In genomic region chr9:7836905-7837805, GRCm38 (mm10) we compare ENCODE assay signal across 8 mouse cellular contexts. TPM values are rescaled to one million over a fixed set of nuclear protein-coding genes. Genes with fewer than 3 reads are reported as not detected.
A peak's percentile ranks its signal among the peaks of the same experiment; 100 is the strongest.
DNase-seq lines count a peak whose midpoint lies in the region; ATAC-seq and TF ChIP-seq lines count a peak whose summit lies in the region.

Gene Birc2, minus strand, starts transcription at chr9:7837064.

- under 1% methylated on average over 67 of the region's 68 CpGs for WGBS in kidney, embryonic 14.5 days
- under 1% methylated on average over 67 of the region's 68 CpGs for WGBS in limb, embryonic 15.5 days

- H3K4me2 ChIP-seq in kidney, embryonic 14.5 days (replicated peaks; ENCODE audit: low read depth, low read length): peak within 1 kb of the TSS; percentile 74
- H3K4me2 ChIP-seq in limb, embryonic 15.5 days: peak within 1 kb of the TSS; percentile 61

- peaks cover 12% of the 10 kb centered on the region; the same call in 1 of the 2 replicates for H3K4me1 ChIP-seq in bone marrow macrophage, adult 2 months (ENCODE audit: control insufficient read depth, insufficient read depth, low read length)
- peaks cover 3% of the 10 kb centered on the region; the same call in 1 of the 2 replicates for H3K4me1 ChIP-seq in embryonic fibroblast, embryonic 13.5 days (ENCODE audit: control insufficient read depth, insufficient read depth, low read length)
- peaks cover 7% of the 10 kb centered on the region; the same call in 1 of the 2 replicates for H3K4me1 ChIP-seq in kidney, embryonic 14.5 days (ENCODE audit: control insufficient read depth, insufficient read depth, low read length)
- peaks cover 12% of the 10 kb centered on the region; the same call in 1 of the 2 replicates for H3K4me1 ChIP-seq in limb, embryonic 15.5 days

- peak within 1 kb of the TSS; percentile 90 for H3K4me3 ChIP-seq in bone marrow macrophage, adult 2 months (ENCODE audit: insufficient read depth, low read length)
- H3K4me3 ChIP-seq in embryonic fibroblast, embryonic 13.5 days (ENCODE audit: insufficient read depth, low read length): peak within 1 kb of the TSS; percentile 77
- H3K4me3 ChIP-seq in kidney, embryonic 14.5 days (ENCODE audit: low read length): peak within 1 kb of the TSS; percentile 50
- peak within 1 kb of the TSS; percentile 67 for H3K4me3 ChIP-seq in limb, embryonic 15.5 days

- peaks cover 11% of the 10 kb centered on the region for H3K36me3 ChIP-seq in kidney, embryonic 14.5 days (ENCODE audit: control insufficient read depth, insufficient read depth, low read length)
- H3K36me3 ChIP-seq in limb, embryonic 15.5 days: peaks cover 17% of the 10 kb centered on the region

- H3K27me3 ChIP-seq in kidney, embryonic 14.5 days (ENCODE audit: control insufficient read depth, insufficient read depth, low read length): no peaks in the 10 kb centered on the region
- no peaks in the 10 kb centered on the region for H3K27me3 ChIP-seq in limb, embryonic 15.5 days

- no peak for TF ChIP-seq CTCF in bone marrow macrophage, adult 2 months (IDR thresholded peaks at IDR 0.05; ENCODE audit: low read depth, low read length)
- TF ChIP-seq CTCF in embryonic fibroblast, embryonic 13.5 days (IDR thresholded peaks at IDR 0.05; ENCODE audit: borderline replicate concordance, insufficient read depth, low read length): no peak

- peak; percentile 99 for DNase-seq in A20 (ENCODE audit: low read depth, low spot score)
- peak; percentile 96 to 97 for DNase-seq in heart, adult 9 months (ENCODE audit: low spot score in 2 of 2)
- peak; percentile 87 to 90 for DNase-seq in monocyte, adult 2 months (ENCODE audit: low read depth in 1 of 2, low spot score in 2 of 2)
- DNase-seq in spleen, postnatal 36 days (ENCODE audit: low spot score in 2 of 2): peak; percentile 95

- TF ChIP-seq POLR2A in bone marrow macrophage, adult 2 months (IDR thresholded peaks at IDR 0.05; ENCODE audit: borderline replicate concordance, low read depth, low read length): peak; percentile 90
- peak; percentile 91 for TF ChIP-seq POLR2A in embryonic fibroblast, embryonic 13.5 days (IDR thresholded peaks at IDR 0.05; ENCODE audit: low read depth, low read length)

- peak within 1 kb of the TSS; percentile 89 for H3K27ac ChIP-seq in bone marrow macrophage, adult 2 months (ENCODE audit: insufficient read depth, low read depth, low read length)
- H3K27ac ChIP-seq in embryonic fibroblast, embryonic 13.5 days (ENCODE audit: insufficient read depth, low read length): peak within 1 kb of the TSS; percentile 96
- H3K27ac ChIP-seq in kidney, embryonic 14.5 days (ENCODE audit: low read depth, low read length): peak within 1 kb of the TSS; percentile 98
- peak within 1 kb of the TSS; percentile 99 for H3K27ac ChIP-seq in limb, embryonic 15.5 days

- peak within 1 kb of the TSS; percentile 85 for H3K9ac ChIP-seq in kidney, embryonic 14.5 days (ENCODE audit: low read depth, low read length)
- peak within 1 kb of the TSS; percentile 87 for H3K9ac ChIP-seq in limb, embryonic 15.5 days

- H3K9me3 ChIP-seq in kidney, embryonic 14.5 days (ENCODE audit: control insufficient read depth, low read length): no peaks in the 10 kb centered on the region
- H3K9me3 ChIP-seq in limb, embryonic 15.5 days: no peaks in the 10 kb centered on the region

- peak; percentile 98 for ATAC-seq in kidney, embryonic 14.5 days (ENCODE audit: low FRiP score, low TSS enrichment)
- ATAC-seq in limb, embryonic 15.5 days (ENCODE audit: insufficient number of reproducible peaks, low FRiP score, low TSS enrichment, low read depth): peak; percentile 98

RNA-seq across cellular contexts. Expression of gene Birc2, which starts in this region (rescaled TPM):
- 22.5 and 24.9 TPM in 2 replicates for polyA plus RNA-seq in bone marrow macrophage, adult 2 months (2012; ENCODE audit: insufficient read depth, insufficient read length, missing spikeins)
- 21.0 and 25.4 TPM in 2 replicates for polyA plus RNA-seq in embryonic fibroblast, embryonic 13.5 days (2011; ENCODE audit: insufficient read length, low read depth, missing spikeins)
- polyA plus RNA-seq in kidney, embryonic 14.5 days (2014; fragmentation: Nextera tagmentation; extraction: Ambion mirVana): 30.3 and 41.7 TPM in 2 replicates
- polyA plus RNA-seq in limb, embryonic 15.5 days (2015; fragmentation: Nextera tagmentation; extraction: Ambion mirVana): 35.3 and 37.1 TPM in 2 replicates

Comparison
In these comparisons a context has a peak if more than half of its experiments do, and no peak if none do; other contexts are left out.
1. Peak in every context shown above with its lines: DNase-seq, ATAC-seq, H3K4me3 ChIP-seq and H3K27ac ChIP-seq.